Mouse (Mus musculus): ENCODE results near the gene Tnfrsf1a.

Gene Tnfrsf1a

GRCm38 (mm10) chr6:125325337-125325736 lies 23.8 kb upstream of the Tnfrsf1a start:
- DNase-seq, result peak; percentile 88

GRCm38 (mm10) chr6:125328243-125328642 lies 20.9 kb upstream of the Tnfrsf1a start:
- peak; percentile 96 for DNase-seq

DNA sequence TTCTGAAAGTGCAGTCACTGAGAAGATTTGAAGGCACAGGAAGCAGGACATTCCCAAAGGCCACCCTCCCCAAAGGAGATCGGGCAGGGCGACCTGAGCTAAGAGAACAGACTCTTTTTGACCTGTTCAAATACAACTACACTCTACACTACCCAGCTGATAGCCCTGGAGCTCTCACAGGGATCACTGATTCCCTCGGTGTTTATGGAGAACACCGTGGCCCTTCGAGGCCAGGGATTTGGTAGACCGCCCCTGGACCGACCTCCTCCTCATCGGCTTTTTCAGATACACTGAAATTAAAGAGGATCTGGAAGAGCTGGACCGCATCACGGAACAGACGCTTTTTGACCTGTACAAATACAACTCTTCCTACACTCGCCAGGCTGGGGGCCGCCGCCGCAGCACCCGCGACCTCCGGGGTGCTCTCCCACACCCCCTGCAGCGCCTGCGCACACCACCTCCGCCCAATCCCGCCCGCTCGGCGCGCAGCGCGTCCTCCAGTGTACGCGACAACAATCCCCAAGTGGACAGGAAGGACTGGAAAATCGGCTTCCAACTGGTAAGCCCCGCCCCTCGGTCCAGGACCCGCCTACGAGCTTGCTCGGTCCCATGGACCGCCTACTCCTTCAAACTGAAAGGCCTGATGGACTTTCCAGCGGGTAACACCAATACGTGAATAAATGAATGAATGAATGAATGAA lies 18.4 kb upstream of the Tnfrsf1a start:
- DNase-seq, result peak; percentile 100

- DNase-seq, result peak; percentile 93
Observed at GRCm38 (mm10) chr6:125333112-125333899, 15.9 kb upstream of the Tnfrsf1a start.

GRCm38 (mm10) chr6:125334356-125334755 lies 14.8 kb upstream of the Tnfrsf1a start:
- DNase-seq, result no peak

DNA sequence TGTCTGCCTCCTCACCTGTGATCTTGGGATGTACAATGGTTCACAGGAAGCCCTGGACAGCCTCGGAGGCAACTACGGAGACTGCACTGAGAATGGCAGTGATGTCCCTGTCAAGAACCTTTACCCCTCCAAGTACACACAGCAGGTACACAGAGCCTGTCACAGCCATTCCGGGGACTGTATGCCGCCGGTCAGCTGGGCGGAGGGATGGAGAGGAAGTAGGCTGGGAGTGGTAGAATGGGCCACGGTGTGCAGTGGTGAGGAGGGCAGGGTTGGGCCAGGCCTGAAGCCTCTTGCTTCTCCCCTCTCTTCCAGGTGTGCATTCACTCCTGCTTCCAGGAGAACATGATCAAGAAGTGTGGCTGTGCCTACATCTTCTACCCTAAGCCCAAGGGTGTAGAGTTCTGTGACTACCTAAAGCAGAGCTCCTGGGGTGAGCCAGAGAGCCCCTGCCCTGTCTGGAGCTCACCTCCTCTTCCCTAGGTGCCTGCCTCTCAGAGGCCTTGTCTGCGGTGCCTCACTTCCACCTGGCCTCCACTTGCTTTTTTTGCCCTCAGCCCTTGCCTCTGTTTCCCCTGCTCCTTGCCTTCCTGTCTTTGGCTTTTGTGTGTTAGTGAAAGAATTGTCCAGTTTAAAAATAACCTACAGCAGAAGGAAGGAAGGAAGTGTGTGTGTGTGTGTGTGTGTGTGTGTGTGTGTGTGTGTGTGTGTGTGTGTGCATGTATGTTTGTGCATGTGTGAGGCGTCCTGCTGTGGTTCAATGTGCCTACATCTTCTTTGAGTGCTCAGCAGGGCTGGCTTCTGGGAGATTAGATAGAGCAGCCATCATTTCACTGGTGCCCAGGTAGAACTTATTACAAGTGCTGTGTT lies 10.1 kb upstream of the Tnfrsf1a start:
- peak; percentile 94 for DNase-seq

GRCm38 (mm10) chr6:125340244-125340643 lies 8.9 kb upstream of the Tnfrsf1a start:
- peak; percentile 93 for DNase-seq

DNA sequence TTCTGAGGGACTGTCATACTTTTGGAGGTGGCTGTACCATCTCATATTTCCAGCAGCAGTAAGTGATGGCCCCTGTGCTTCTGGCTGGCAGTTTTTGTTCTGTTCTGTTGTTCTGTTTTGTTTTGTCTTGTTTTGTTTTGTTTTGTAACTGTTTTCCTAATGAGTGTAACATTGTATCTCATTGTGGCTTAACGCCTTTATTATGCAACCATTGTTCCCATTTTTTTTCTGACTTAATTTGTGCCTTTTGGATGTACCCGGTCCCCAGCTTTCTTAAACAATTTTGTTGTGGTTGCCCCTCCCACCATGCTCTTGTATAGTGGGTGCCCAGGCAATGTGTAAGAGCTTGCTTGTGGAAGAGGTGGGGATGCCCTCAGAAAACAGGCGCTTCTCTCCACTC lies 7.0 kb upstream of the Tnfrsf1a start:
- DNase-seq, result no peak

- DNase-seq, result peak; percentile 95
Observed at GRCm38 (mm10) chr6:125344084-125344483, 5.1 kb upstream of the Tnfrsf1a start.

GRCm38 (mm10) chr6:125344866-125345265 lies 4.3 kb upstream of the Tnfrsf1a start:
- no peak for DNase-seq

- DNase-seq, result peak; percentile 92
Observed at GRCm38 (mm10) chr6:125345625-125346024, 3.5 kb upstream of the Tnfrsf1a start.

DNA sequence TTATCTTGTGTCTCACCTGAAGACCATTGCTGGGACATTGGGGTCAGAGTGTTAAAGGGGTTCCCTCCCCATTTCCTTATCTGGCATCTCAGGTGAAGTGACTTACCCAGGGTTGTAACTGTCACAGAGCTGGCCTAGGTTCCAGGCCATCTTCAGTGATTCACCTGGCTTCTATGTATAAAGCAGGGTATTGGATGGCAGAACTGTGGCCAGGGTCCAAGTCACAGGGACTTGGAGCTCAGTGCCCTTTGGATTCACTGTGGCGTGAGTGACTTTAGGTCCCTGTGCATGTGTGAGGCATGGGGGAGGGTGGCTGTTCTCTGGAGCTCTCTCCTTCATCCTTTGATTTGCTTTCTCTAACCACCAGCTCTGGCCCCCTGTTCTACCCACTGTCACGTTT lies 3.1 kb upstream of the Tnfrsf1a start:
- no peak for DNase-seq

- peak; percentile 99 for DNase-seq
Observed at GRCm38 (mm10) chr6:125349575-125350230, 541 bp downstream of the Tnfrsf1a start.

- peak; percentile 94 for DNase-seq
Observed at GRCm38 (mm10) chr6:125350231-125350994, 1.3 kb downstream of the Tnfrsf1a start.

DNA sequence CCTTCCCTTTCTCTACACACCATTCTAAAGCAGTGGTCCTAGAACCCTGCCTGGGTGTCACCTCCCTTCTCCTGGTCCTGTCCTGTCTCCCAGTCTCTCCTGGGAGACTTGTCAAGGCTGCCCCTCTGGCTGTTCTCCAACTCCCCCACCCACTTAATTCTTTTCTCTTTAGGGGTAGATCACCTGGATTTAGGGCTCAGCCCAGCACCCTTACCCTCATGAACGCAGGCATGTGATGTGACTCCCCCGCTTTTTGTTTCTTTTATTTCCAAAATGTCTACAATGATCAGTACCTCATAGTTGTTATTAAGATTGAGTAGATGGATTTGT lies 1.8 kb downstream of the Tnfrsf1a start:
- DNase-seq, result peak; percentile 93

DNA sequence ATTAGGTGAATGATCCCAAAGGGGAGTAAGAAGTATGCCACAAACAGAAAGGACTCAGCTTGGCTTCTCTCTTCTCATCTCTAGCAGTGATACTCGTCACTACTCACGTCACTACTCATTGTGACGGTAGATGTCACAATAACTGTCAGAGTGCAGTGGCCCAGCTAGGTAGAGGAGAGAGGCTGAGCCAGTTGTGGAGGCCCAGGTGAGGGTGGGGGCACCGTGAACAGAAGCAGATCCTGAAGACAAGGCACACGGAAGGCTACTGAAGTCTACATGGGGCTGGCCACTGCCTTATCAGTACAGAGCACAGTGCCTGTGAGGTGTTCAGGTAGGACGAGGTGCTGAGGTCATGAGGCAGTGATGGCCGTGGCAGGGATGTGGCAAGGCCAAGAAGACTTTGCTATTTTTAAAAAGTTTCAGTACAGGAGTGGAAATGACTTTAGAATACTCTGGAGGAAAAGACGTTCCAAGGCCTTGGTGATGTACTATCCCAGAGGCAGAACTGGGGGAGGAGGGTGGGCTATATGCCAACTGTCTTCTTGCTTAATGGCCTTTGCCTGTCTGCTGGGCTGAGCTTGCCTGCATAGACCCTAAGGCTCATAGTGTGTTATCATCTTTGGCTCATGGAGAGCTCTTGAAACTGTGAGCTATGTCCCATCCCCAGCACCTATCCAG lies 2.3 kb downstream of the Tnfrsf1a start:
- peak; percentile 97 for DNase-seq

- DNase-seq, result peak; percentile 93
Observed at GRCm38 (mm10) chr6:125352046-125352384, 2.9 kb downstream of the Tnfrsf1a start.

DNA sequence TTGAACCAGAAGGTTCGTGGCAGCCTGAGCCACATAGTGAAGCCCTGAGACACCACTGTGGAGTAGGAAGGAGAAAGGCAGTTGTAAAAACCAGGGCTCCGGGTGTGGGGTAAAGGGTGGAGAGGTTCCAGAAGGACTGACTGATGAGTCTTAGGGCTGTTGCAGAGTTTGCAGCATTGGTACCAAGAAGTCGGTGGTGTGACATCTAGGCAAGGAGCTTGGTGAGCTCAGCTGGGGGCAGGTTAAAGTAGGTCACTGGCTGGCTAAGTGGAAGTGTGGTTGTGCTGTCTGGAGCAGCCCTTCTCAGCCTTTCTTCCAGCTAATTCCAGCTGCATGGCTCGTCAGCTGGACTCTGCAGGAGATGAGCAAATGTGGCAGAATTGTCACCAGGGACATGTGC lies 3.6 kb downstream of the Tnfrsf1a start:
- no peak for DNase-seq

DNA sequence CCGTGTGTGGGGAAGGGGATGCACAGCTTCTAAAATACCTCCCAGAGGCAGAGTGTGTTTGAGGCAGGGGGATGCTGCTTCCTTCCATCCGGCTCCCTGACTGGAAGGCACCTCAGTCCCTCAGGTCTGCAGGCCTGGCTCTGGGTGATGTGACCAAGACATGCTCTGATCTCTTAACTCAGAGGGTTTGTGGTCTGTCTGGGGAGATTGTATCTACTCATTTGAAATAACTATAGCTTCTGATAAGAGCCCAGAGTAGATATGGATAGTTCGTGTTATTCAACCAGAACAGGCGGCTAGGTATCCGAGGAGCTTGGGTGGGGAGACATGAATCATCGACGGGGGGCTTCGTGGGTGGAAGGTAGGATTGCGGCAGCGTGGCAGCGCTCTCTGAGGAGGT lies 4.1 kb downstream of the Tnfrsf1a start:
- DNase-seq, result no peak

- peak; percentile 94 for DNase-seq
Observed at GRCm38 (mm10) chr6:125353655-125354054, 4.5 kb downstream of the Tnfrsf1a start.

DNA sequence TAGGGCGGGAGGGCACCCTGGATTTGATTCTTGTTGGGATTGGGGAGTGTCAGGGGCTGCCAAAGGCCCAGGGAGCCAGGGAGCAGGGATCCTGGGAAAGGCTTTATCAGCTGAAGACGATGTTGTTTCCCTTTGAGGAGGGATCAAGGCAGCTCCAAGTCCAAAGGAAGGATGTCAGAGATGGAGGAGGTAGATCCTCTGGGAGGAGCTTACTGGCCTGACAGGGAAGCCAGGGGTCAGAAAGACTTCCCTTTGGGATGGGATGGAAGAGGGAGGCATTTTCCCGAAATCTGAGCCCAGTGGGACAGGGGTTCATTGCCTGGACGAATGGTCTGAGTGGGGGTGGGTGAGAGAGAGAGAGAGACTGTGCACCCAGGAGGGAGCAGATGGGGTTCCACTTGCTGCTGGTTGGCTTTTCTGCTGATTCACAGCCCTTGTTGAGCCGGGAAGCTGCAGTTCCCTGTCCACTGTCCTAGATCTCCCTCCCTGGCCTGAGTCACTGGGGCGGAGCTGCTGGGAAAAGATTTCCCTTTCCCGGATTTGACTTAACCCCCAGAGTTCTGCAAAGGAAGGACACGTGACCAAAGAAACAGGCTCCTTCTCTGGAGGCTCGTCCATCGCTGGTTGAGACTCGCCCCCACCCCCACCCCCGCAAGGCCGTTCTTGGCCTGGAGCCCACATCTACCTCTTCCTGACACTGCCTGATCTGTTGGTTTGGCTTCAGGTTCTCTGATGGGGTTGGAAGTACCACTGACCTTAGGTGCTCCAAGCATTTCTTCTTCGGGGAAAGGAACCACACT lies 5.4 kb downstream of the Tnfrsf1a start:
- DNase-seq, result peak; percentile 99

Data from heart, adult 11 months (tissue).